Mouse (Mus musculus) left cerebral cortex, adult 18-20 months (tissue): ENCODE measurements at regions not wholly inside any gene's neighbourhood (a gene's known extent, or its start where the extent isn't known, plus 50 kb on each side); places are given as distances from the start of the nearest gene placed in this dataset.

Source experiments
- microRNA-seq, 2 experiments: library from miRNA; unstranded; fragments of <30 nt; microRNA quantifications; one replicate each; pipeline ENCODE4 v1.2.0; 2021

Small RNA genes in the stretch of these regions (microRNA-seq; reads per million reads assigned to microRNA genes)
- gene Mir30a (5,971 to 5,999 reads per million in 2 experiments), gene Mir30c-2 (253 to 375 reads per million in 2 experiments)
